Mouse (Mus musculus) testis, postnatal 14 days (tissue): ENCODE measurements around the gene Parp1.
A peak's percentile ranks its signal among the peaks of the same experiment; 100 is the strongest.

Source experiments
- DNase-seq: peaks from one replicate; pipeline ENCODE4 v3.0.0; 2021; ENCODE audit warnings: low spot score

Gene Parp1

GRCm38 (mm10) chr1:180568761-180569452 is at the start of gene Parp1:
Gene Parp1, plus strand, starts transcription at chr1:180568924.
- peak; percentile 96 for DNase-seq

GRCm38 (mm10) chr1:180519520-180519919 is 49.2 kb upstream of the Parp1 start:
- no peak for DNase-seq

- no peak for DNase-seq
These were observed 48.5 kb upstream of the Parp1 start for GRCm38 (mm10) chr1:180520190-180520589.

GRCm38 (mm10) chr1:180523320-180523719 is 45.4 kb upstream of the Parp1 start:
- DNase-seq, result no peak

- no peak for DNase-seq
These were observed 43.4 kb upstream of the Parp1 start for GRCm38 (mm10) chr1:180525301-180525700.

GRCm38 (mm10) chr1:180529847-180530246 is 38.9 kb upstream of the Parp1 start:
- no peak for DNase-seq

GRCm38 (mm10) chr1:180530457-180531263 is 38.1 kb upstream of the Parp1 start:
- DNase-seq, result no peak

GRCm38 (mm10) chr1:180532671-180533070 is 36.1 kb upstream of the Parp1 start:
- DNase-seq, result no peak

- no peak for DNase-seq
These were observed 32.0 kb upstream of the Parp1 start for GRCm38 (mm10) chr1:180536719-180537118.

- DNase-seq, result no peak
These were observed 27.5 kb upstream of the Parp1 start for GRCm38 (mm10) chr1:180541251-180541650.

GRCm38 (mm10) chr1:180541883-180542711 is 26.6 kb upstream of the Parp1 start:
- DNase-seq, result no peak

GRCm38 (mm10) chr1:180542712-180543371 is 25.9 kb upstream of the Parp1 start:
- no peak for DNase-seq

- DNase-seq, result no peak
These were observed 22.7 kb upstream of the Parp1 start for GRCm38 (mm10) chr1:180545918-180546545.

- peak; percentile 65 for DNase-seq
These were observed 21.6 kb upstream of the Parp1 start for GRCm38 (mm10) chr1:180546798-180547750.

- no peak for DNase-seq
These were observed 20.7 kb upstream of the Parp1 start for GRCm38 (mm10) chr1:180547751-180548669.

GRCm38 (mm10) chr1:180549539-180550308 is 19.0 kb upstream of the Parp1 start:
- DNase-seq, result no peak

- DNase-seq, result no peak
These were observed 18.0 kb upstream of the Parp1 start for GRCm38 (mm10) chr1:180550770-180551169.

GRCm38 (mm10) chr1:180556899-180557298 is 11.8 kb upstream of the Parp1 start:
- no peak for DNase-seq
